Mouse (Mus musculus): ENCODE measurements around the gene Tango2.
"Not testable (repeated sequence)": the region's sequence is repeated elsewhere in the genome, so short reads cannot be mapped to it uniquely, and the experiment has no call there.

The Tango2 gene

GRCm38 (mm10) chr16:18342650-18343570, 5.0 kb downstream of the Tango2 start:
- DNase-seq (ENCODE audit: low read depth, low spot score) = no peak

GRCm38 (mm10) chr16:18342076-18342475, 5.8 kb downstream of the Tango2 start:
- no peak for DNase-seq (ENCODE audit: low read depth, low spot score)

- DNase-seq (ENCODE audit: low read depth, low spot score) = no peak
Measured at GRCm38 (mm10) chr16:18341605-18342004, 6.3 kb downstream of the Tango2 start.

- no peak for DNase-seq (ENCODE audit: low read depth, low spot score)
Measured at GRCm38 (mm10) chr16:18339866-18340265, 8.0 kb downstream of the Tango2 start.

GRCm38 (mm10) chr16:18337261-18337660, 10.6 kb downstream of the Tango2 start:
- no peak for DNase-seq (ENCODE audit: low read depth, low spot score)

- no peak for DNase-seq (ENCODE audit: low read depth, low spot score)
Measured at GRCm38 (mm10) chr16:18335981-18336380, 11.9 kb downstream of the Tango2 start.

GRCm38 (mm10) chr16:18333976-18334375, 13.9 kb downstream of the Tango2 start:
- DNase-seq (ENCODE audit: low read depth, low spot score) = no peak

- no peak for DNase-seq (ENCODE audit: low read depth, low spot score)
Measured at GRCm38 (mm10) chr16:18328524-18328923, 19.4 kb downstream of the Tango2 start.

- no peak for DNase-seq (ENCODE audit: low read depth, low spot score)
Measured at GRCm38 (mm10) chr16:18327936-18328335, 20.0 kb downstream of the Tango2 start.

GRCm38 (mm10) chr16:18325741-18326140, 22.2 kb downstream of the Tango2 start:
- no peak for DNase-seq (ENCODE audit: low read depth, low spot score)

- peak; percentile 72 for DNase-seq (ENCODE audit: low read depth, low spot score)
Measured at GRCm38 (mm10) chr16:18324031-18324430, 23.9 kb downstream of the Tango2 start.

GRCm38 (mm10) chr16:18323460-18323859, 24.4 kb downstream of the Tango2 start:
- no peak for DNase-seq (ENCODE audit: low read depth, low spot score)

- peak; percentile 76 for DNase-seq (ENCODE audit: low read depth, low spot score)
Measured at GRCm38 (mm10) chr16:18321443-18321842, 26.5 kb downstream of the Tango2 start.

- DNase-seq (ENCODE audit: low read depth, low spot score) = no peak
Measured at GRCm38 (mm10) chr16:18318992-18319391, 28.9 kb downstream of the Tango2 start.

GRCm38 (mm10) chr16:18308159-18308558, 39.7 kb downstream of the Tango2 start:
- no peak for DNase-seq (ENCODE audit: low read depth, low spot score)

- DNase-seq (ENCODE audit: low read depth, low spot score) = not testable (repeated sequence)
Measured at GRCm38 (mm10) chr16:18289614-18290013, 58.3 kb downstream of the Tango2 start.

- peak; percentile 97 for DNase-seq (ENCODE audit: low read depth, low spot score)
Measured at GRCm38 (mm10) chr16:18289067-18289588, 58.8 kb downstream of the Tango2 start, which contains the start of gene Dgcr8. Gene Dgcr8, minus strand, starts transcription at chr16:18289246.

GRCm38 (mm10) chr16:18288581-18289061, 59.3 kb downstream of the Tango2 start:
- DNase-seq (ENCODE audit: low read depth, low spot score) = peak; percentile 71

- DNase-seq (ENCODE audit: low read depth, low spot score) = peak; percentile 28
Measured at GRCm38 (mm10) chr16:18288166-18288565, 59.7 kb downstream of the Tango2 start.

GRCm38 (mm10) chr16:18275166-18275565, 72.7 kb downstream of the Tango2 start:
- peak; percentile 88 for DNase-seq (ENCODE audit: low read depth, low spot score)

GRCm38 (mm10) chr16:18268182-18268581, 79.7 kb downstream of the Tango2 start:
- DNase-seq (ENCODE audit: low read depth, low spot score) = peak; percentile 68

- no peak for DNase-seq (ENCODE audit: low read depth, low spot score)
Measured at GRCm38 (mm10) chr16:18265024-18265423, 82.9 kb downstream of the Tango2 start.

- no peak for DNase-seq (ENCODE audit: low read depth, low spot score)
Measured at GRCm38 (mm10) chr16:18258221-18258620, 89.7 kb downstream of the Tango2 start, which contains the start of gene Gm49776. Gene Gm49776, minus strand, starts transcription at chr16:18258321.

Data from R1 (cell line).